Mouse (Mus musculus) liver, embryonic 11.5 days (tissue): ENCODE measurements around the gene Sdhaf1. TPM values are rescaled to one million over a fixed set of nuclear protein-coding genes. Genes with fewer than 3 reads are reported as not detected.
A peak's percentile ranks its signal among the peaks of the same experiment; 100 is the strongest.

Experiments used
- ATAC-seq: fragments of 200-750 bp; cut with Nextera tagmentation; replicated peaks from 2 replicates; pipeline ENCODE4 v1.8.0; 2017; ENCODE audit warnings: moderate number of reproducible peaks, mild to moderate bottlenecking, moderate TSS enrichment, moderate library complexity; ENCODE audit not compliant: low FRiP score
- DNase-seq: peaks from one replicate; pipeline ENCODE4 v3.0.0-alpha.2; 2017; ENCODE audit warnings: low spot score
- H3K27ac ChIP-seq: fragments of 300-500 bp; sonication (generic); 2 replicates; pipeline ENCODE4 v1.5.1; 2014; ENCODE audit warnings: mild to moderate bottlenecking, low read depth, low read length, control low read depth
- H3K27me3 ChIP-seq: fragments of 300-500 bp; sonication (generic); replicated peaks from 2 replicates; pipeline ENCODE4 v1.6.1; 2014; ENCODE audit warnings: low read length, mixed read lengths; ENCODE audit not compliant: control insufficient read depth, insufficient read depth
- H3K36me3 ChIP-seq: fragments of 300-500 bp; sonication (generic); 2 replicates; pipeline ENCODE4 v1.6.1; 2014; ENCODE audit warnings: mild to moderate bottlenecking, low read length, moderate library complexity, mixed read lengths; ENCODE audit not compliant: control insufficient read depth, insufficient read depth
- H3K4me1 ChIP-seq: fragments of 300-500 bp; sonication (generic); replicated peaks from 2 replicates; pipeline ENCODE4 v1.6.1; 2014; ENCODE audit warnings: low read length, mixed read lengths; ENCODE audit not compliant: control insufficient read depth, insufficient read depth
- H3K4me2 ChIP-seq: fragments of 300-500 bp; sonication (generic); 2 replicates; pipeline ENCODE4 v1.6.1; 2014; ENCODE audit warnings: mild to moderate bottlenecking, control low read depth, moderate library complexity
- H3K4me3 ChIP-seq: fragments of 300-500 bp; sonication (generic); 2 replicates; pipeline ENCODE4 v1.5.1; 2014; ENCODE audit warnings: low read depth, low read length, control low read depth
- H3K9ac ChIP-seq: fragments of 300-500 bp; sonication (generic); 2 replicates; pipeline ENCODE4 v1.6.1; 2014; ENCODE audit warnings: low read depth, low read length, control low read depth
- H3K9me3 ChIP-seq: fragments of 300-500 bp; sonication (generic); 2 replicates; pipeline ENCODE4 v1.6.1; 2016; ENCODE audit warnings: low read length, inconsistent platforms, mixed read lengths; ENCODE audit not compliant: control insufficient read depth
- WGBS: fragments of 180-500 bp; shearing (Covaris S2); extraction: QIAGEN DNeasy Blood & Tissue Kit; methylation state at CpG from one replicate; pipeline ENCODE4 v1.1.7; 2014; 5-methylcytosine and 5-hydroxymethylcytosine counted together
- polyA plus RNA-seq: library from polyadenylated mRNA; unstranded; fragments of >200 nt; fragmentation: Nextera tagmentation; extraction: Ambion mirVana; gene quantifications from 2 replicates; pipeline ENCODE4 v1.2.1, GENCODE M21; 2014

Gene Sdhaf1
- polyA plus RNA-seq, 1 experiment from 2014 or later: 14.6 TPM

DNA sequence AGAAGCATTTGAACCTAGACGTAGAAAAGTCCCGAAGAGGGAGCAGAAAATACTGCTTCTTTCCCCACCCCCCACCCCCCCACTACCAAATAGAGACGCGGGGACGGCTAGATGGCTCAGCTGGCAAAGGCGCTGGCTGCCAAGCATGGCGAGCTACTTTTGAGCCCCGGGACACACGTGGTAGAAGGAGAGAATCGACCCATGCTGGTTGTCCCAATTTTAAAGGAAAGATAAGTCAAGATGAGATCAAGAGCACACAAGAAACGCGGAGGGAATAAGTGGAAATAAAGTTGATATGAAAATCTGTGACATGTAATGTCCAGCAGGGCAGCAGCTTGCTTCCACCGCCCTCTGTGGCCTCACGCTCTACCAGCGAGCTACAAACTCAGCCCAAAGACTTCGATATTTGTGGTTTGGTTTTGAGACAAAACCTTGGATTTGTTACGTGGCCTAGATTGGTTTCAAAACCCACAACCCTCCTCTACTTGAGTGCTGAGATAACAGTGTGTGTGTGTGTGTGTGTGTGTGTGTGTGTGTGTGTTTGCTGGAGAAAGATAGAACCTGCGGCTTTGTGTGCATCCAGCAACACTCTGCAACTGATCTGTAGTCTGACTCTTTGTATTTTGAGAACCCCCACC is 9.0 kb upstream of the Sdhaf1 start:
- H3K4me3 ChIP-seq: no peak overlapping the region
- H3K27me3 ChIP-seq: peaks cover 18% of the 10 kb centered on the region
- DNase-seq: no peak
- WGBS: 54% methylated on average over 18 of the region's 18 CpGs
- H3K9ac ChIP-seq: no peak overlapping the region
- no peak for ATAC-seq
- no peaks in the 10 kb centered on the region for H3K9me3 ChIP-seq
- H3K4me2 ChIP-seq: no peak overlapping the region
- no peaks in the 10 kb centered on the region for H3K36me3 ChIP-seq
- H3K4me1 ChIP-seq: no peaks in the 10 kb centered on the region
- no peak overlapping the region for H3K27ac ChIP-seq

GRCm38 (mm10) chr7:30331887-30332286 is 8.2 kb upstream of the Sdhaf1 start:
- no peaks in the 10 kb centered on the region for H3K9me3 ChIP-seq
- ATAC-seq (peak; percentile 75), DNase-seq (no peak)
- H3K4me1 ChIP-seq: no peaks in the 10 kb centered on the region
- no peak overlapping the region for H3K4me3 ChIP-seq
- no peak overlapping the region for H3K9ac ChIP-seq
- WGBS: 12% methylated on average over 13 of the region's 13 CpGs
- H3K27ac ChIP-seq: no peak overlapping the region
- no peaks in the 10 kb centered on the region for H3K36me3 ChIP-seq
- H3K27me3 ChIP-seq: peaks cover 21% of the 10 kb centered on the region
- H3K4me2 ChIP-seq: no peak overlapping the region

- H3K4me1 ChIP-seq: peaks cover 1% of the 10 kb centered on the region; the same call in 1 of the 2 replicates
- no peak overlapping the region for H3K4me2 ChIP-seq
- H3K9me3 ChIP-seq: no peaks in the 10 kb centered on the region
- ATAC-seq (no peak), DNase-seq (no peak)
- H3K4me3 ChIP-seq: no peak overlapping the region
- no peak overlapping the region for H3K9ac ChIP-seq
- no peak overlapping the region for H3K27ac ChIP-seq
- peaks cover 5% of the 10 kb centered on the region for H3K27me3 ChIP-seq
- 52% methylated on average over 10 of the region's 10 CpGs for WGBS
- H3K36me3 ChIP-seq: no peaks in the 10 kb centered on the region
Measured at GRCm38 (mm10) chr7:30328379-30328778, 4.7 kb upstream of the Sdhaf1 start.

GRCm38 (mm10) chr7:30327140-30327539 is 3.4 kb upstream of the Sdhaf1 start:
- Histone ChIP-seq H3K4me1 (peaks cover 9% of the 10 kb centered on the region), H3K27ac (no peak overlapping the region), H3K9ac (no peak overlapping the region), H3K9me3 (no peaks in the 10 kb centered on the region), H3K4me2 (no peak overlapping the region), H3K36me3 (no peaks in the 10 kb centered on the region), H3K4me3 (no peak overlapping the region), H3K27me3 (peaks cover 3% of the 10 kb centered on the region; the same call in 1 of the 2 replicates)
- DNase-seq (no peak), ATAC-seq (no peak)
- 59% methylated on average over 15 of the region's 15 CpGs for WGBS

- Histone ChIP-seq H3K27me3 (peaks cover 3% of the 10 kb centered on the region; the same call in 1 of the 2 replicates), H3K9me3 (no peaks in the 10 kb centered on the region), H3K4me3 (no peak overlapping the region), H3K9ac (no peak overlapping the region), H3K4me2 (no peak overlapping the region), H3K27ac (no peak overlapping the region), H3K36me3 (no peaks in the 10 kb centered on the region), H3K4me1 (peaks cover 9% of the 10 kb centered on the region)
- no peak for ATAC-seq
- DNase-seq: no peak
Measured at GRCm38 (mm10) chr7:30326427-30326826, 2.7 kb upstream of the Sdhaf1 start.

- DNase-seq (peak; percentile 48), ATAC-seq (no peak)
- Histone ChIP-seq H3K9ac (no peak overlapping the region), H3K4me1 (peaks cover 17% of the 10 kb centered on the region), H3K9me3 (no peaks in the 10 kb centered on the region), H3K4me2 (no peak overlapping the region), H3K4me3 (no peak overlapping the region), H3K27me3 (peaks cover 3% of the 10 kb centered on the region; the same call in 1 of the 2 replicates), H3K27ac (no peak overlapping the region), H3K36me3 (no peaks in the 10 kb centered on the region)
- WGBS: 49% methylated on average over 2 of the region's 2 CpGs
Measured at GRCm38 (mm10) chr7:30325364-30325763, 1.7 kb upstream of the Sdhaf1 start.

DNA sequence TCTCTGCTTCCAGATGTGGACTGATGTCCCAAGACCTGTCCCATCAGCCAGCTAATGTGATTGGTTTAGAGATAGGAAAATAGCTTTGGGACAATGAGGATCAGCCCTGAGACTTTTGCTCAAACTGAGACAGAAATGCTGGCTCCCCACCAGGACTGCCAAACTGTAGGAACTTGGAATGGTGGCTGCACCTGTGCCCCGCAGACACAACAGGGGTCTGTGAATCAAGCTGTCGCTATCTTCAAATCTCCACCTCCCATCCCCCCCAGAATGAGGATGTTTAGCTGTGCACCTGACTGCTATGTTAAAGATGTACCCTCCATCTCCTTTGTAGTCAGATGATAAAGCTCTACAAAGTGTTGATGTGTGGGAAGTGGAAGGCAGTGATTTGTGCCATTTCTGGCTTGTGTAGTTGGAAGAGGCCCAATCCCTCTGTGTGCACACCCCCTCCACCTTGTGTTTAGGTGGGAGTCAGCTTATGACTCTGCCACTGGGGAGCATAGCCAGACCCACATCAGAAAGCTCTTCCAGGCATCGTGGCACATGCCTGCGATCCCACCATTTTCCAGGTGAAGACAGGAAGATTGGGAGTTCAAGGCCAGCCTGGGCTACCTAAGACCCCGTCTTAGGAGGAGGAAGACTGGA is 727 bp upstream of the Sdhaf1 start:
- peaks cover 3% of the 10 kb centered on the region; the same call in 1 of the 2 replicates for H3K27me3 ChIP-seq
- no peaks in the 10 kb centered on the region for H3K36me3 ChIP-seq
- no peak overlapping the region for H3K4me3 ChIP-seq
- 77% methylated on average over 5 of the region's 5 CpGs for WGBS
- no peak for DNase-seq
- no peak overlapping the region for H3K27ac ChIP-seq
- no peak overlapping the region for H3K9ac ChIP-seq
- no peak for ATAC-seq
- H3K9me3 ChIP-seq: no peaks in the 10 kb centered on the region
- peaks cover 17% of the 10 kb centered on the region for H3K4me1 ChIP-seq
- H3K4me2 ChIP-seq: no peak overlapping the region

DNA sequence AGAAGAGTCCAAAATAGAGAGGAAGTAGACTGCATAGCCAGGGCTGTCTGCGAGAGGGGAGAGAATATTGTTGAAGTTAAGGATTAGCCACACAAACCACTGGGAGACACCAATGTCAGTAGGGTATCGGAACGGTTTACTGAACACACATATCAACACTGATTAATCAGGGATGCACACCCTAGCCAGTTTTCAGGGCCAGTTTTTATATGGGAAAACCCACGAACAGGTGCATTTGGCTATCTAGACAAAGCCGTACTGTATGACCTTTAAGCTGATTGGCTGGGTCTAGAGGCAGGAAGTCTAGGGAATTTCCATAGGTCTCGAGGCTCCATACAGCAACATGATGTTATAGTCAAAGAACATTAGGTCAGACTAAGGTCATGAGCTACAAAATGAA is 830 bp downstream of the Sdhaf1 start:
- H3K36me3 ChIP-seq: no peaks in the 10 kb centered on the region
- peak overlapping the region; percentile 83 for H3K27ac ChIP-seq
- ATAC-seq: no peak
- peaks cover 17% of the 10 kb centered on the region for H3K4me1 ChIP-seq
- no peak for DNase-seq
- H3K9ac ChIP-seq: peak overlapping the region; percentile 87
- WGBS: 27% methylated on average over 6 of the region's 6 CpGs
- no peaks in the 10 kb centered on the region for H3K9me3 ChIP-seq
- peak overlapping the region; percentile 97 for H3K4me2 ChIP-seq
- H3K4me3 ChIP-seq: peak overlapping the region; percentile 91
- peaks cover 3% of the 10 kb centered on the region; the same call in 1 of the 2 replicates for H3K27me3 ChIP-seq

DNA sequence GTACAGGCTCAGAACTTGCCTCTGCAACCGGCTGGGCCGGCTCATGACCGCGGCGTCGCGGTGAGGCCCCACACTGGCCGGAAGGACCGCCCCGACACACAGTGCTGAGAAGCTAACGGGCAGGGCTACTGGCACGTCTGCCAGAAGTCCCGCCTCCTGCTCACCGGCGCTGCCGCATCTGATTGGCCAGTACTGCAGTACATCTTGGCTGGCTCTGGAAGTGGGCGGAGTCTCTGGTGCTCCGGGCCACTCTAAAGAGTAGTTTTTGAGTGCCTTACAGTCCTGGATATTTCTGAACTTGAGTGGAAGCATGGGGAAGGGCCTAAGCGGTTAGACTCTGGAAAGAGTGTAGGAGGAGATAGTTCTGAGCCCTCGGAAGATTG is 1.4 kb downstream of the Sdhaf1 start:
- Histone ChIP-seq H3K4me2 (peak overlapping the region; percentile 97), H3K36me3 (no peaks in the 10 kb centered on the region), H3K9ac (peak overlapping the region; percentile 87), H3K4me3 (peak overlapping the region; percentile 91), H3K27ac (peak overlapping the region; percentile 83), H3K4me1 (peaks cover 17% of the 10 kb centered on the region), H3K9me3 (no peaks in the 10 kb centered on the region), H3K27me3 (peaks cover 2% of the 10 kb centered on the region; the same call in 1 of the 2 replicates)
- ATAC-seq (peak; percentile 98), DNase-seq (peak; percentile 89)
- WGBS: under 1% methylated on average over 20 of the region's 20 CpGs
